Mouse (Mus musculus) MEL-GATA-1-ER (cell line): Measurements from ENCODE around the gene Tmem41b.
A peak's percentile ranks its signal among the peaks of the same experiment; 100 is the strongest.
"Not testable (repeated sequence)": the region's sequence is repeated elsewhere in the genome, so short reads cannot be mapped to it uniquely, and the experiment has no call there.

Experiments
- DNase-seq: peaks from one replicate; pipeline ENCODE4 v3.0.0-alpha.2; 2012; ENCODE audit warnings: low read depth; ENCODE audit errors: extremely low read depth

The Tmem41b gene

DNA sequence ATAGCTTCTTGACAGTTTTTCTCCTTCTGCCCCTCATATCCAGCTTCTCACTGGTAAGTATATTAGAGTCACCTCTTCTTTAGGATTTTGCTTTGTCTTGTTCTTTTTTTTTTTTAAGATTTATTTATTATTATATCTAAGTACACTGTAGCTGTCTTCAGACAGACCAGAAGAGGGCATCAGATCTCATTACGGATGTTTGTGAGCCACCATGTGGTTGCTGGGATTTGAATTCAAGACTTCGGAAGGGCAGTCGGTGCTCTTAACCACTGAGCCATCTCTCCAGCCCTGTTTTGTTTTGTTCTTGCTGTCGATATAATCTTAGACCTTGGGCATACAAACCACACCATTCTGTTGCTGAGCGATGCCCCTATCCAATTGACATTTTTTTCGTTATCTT, at the start of gene Tmem41b:
Tmem41b (minus strand) TSS at position 155 of the 400 bp plus-strand sequence.
- DNase-seq, result not testable (repeated sequence)

DNA sequence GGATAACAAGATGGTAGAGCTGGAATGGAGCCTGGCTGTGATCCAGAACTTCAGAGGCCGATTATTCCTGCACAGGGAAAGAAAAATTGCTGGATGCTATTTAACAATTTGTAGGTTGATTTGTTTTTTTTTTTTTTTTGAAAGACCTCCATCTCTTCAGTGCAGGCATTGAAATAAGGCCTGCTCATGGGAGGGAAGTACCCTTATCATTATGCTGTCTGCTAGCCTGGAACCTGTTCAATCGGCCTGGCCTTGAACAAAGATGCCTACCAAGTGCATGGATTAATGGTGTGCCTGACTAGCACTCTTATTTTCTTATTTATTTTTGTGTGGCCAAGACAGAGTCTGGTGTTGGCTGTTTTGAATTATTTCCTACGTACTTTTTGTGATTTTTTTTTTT, 43.6 kb upstream of the Tmem41b start:
- no peak for DNase-seq

DNA sequence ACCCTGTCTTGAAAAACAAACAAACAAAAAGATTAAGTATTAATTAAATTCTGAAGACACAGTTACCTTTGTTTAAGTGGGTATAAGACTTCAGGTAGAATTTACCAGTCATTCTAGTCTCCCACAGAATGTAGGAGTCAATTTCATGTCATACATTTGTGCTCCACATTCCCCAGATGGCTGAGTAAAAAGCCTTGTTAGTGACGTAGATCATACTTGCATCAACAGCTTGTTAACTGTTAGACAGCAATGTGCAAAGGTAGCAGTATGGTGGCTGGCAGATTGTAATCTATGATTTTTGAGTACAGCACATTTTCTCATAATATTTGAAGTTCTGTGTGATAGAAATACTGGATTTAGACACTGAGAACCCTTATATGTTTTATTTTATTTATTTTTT, 42.1 kb upstream of the Tmem41b start:
- no peak for DNase-seq

DNA sequence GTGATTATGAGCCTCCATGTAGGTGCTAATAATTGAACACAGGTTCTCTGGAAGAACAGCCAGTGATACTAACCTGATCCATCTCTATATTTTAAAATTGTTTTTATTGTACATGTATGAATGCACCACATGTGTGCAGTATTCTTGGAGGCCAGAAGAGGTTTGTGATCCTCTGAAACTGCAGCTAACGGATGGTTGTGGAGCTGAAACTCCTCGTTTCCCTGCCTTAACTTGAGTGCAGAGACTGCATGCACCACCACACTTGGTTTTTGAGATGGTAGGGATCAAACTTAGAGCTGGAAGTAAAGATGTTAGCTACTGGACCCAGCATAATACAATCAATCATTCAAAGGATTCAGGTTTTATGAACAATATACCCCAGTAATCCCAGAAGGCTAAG, 39.9 kb upstream of the Tmem41b start:
- DNase-seq, result no peak

DNA sequence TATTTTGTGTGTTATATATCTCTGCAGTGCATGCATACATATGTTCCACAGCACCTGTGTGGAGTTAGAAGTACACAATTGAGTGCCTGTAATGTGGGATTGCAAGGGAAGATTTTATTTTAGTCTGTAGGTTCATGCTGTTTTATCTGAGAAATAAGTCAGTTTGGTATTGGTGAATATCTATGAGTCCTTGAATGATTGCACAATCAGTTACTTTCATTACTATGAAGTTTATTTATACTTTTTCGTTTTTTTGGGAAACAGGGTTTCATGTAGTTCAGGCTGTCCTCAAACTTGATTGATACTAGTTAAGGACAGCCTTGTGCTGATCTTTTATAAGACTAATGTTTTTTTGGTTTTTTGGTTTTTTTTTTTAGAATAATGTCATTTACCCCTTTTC, 36.8 kb upstream of the Tmem41b start:
- DNase-seq, result no peak

DNA sequence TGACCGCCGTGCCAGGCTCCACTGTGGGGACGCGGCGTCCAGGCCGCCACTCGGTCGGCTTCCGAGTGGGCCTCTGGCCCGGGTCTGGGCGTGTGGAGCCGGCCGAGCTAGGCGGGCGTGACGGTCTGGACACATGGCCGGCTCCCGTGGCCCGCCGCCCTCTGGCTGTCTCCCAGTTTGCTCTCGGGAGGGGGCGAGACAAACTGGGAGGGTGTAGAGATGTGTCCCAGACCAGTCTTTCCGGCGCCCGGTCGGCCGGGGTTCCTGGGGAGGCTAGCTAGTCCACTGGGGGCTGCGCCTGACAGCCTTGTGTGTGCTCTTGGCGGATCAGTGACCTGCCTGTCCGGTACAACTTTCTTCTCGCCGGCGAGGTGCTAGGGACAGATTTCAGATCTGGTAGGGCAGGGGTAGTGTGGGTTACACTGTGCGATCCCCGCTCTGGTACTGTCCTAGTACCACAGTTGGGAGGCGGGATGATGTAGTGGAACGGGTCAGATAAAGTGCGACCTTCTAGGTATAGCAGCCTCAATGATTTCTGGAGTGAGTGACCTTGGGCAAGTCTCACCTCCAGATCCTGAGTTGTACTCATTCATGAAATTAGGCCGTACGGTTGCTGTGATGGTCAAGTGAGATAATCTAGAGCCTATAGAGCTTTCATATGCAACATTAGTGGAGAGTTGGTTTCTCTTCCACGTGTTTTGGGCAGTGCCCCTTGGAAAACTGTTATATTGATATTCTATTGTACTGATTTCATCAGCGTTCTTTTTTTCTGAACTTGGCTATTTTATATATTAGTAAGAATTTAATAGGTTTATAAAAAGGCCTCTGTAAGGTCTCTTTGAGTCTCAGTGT, 32.1 kb upstream of the Tmem41b start:
- peak; percentile 29 for DNase-seq

DNA sequence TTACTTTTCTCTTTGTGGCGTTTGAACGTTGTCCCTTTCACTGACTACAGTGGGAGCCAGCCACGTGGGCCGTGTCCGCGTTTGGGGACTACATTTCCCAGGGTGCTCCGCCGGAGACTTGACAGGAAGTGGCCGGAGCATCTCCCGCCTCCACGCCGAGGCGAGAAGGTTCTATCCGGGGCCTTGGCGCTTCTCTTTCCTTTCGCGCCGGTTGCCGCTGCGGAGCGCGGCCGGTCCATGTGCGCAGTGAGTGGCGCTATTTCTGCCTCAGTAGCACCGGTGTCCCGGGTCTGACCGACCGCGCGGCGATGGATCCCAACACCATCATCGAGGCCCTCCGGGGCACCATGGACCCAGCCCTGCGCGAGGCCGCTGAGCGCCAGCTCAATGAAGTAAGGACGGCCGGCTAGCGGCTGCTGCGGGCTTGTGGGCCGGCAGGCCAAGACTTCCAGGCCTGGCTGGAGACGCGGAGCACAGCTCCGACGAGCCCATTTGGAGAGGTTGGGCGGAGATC, 31.4 kb upstream of the Tmem41b start, which contains the start of gene Ipo7:
Ipo7 (plus strand) TSS at position 158 of the 514 bp plus-strand sequence.
- DNase-seq, result peak; percentile 83

DNA sequence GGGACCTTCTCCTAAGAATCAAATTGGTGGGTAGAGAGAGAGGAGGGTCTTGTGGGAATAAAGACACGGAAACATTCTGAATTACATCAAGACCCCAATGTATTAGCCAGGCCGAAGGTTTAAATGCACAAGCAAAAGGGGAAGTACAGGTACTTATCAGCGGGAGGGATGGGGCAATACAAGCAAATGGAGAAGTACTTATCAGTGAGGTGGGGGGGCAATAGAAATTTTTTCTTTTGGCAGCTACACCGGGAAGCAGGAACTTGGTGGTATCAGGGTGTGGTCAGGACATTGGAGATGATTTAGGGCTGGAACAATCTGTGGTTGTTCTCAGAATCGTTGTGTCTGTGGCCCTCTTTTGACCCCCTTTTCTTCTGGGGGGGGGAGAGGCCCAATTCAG, 27.5 kb upstream of the Tmem41b start:
- DNase-seq, result peak; percentile 54

DNA sequence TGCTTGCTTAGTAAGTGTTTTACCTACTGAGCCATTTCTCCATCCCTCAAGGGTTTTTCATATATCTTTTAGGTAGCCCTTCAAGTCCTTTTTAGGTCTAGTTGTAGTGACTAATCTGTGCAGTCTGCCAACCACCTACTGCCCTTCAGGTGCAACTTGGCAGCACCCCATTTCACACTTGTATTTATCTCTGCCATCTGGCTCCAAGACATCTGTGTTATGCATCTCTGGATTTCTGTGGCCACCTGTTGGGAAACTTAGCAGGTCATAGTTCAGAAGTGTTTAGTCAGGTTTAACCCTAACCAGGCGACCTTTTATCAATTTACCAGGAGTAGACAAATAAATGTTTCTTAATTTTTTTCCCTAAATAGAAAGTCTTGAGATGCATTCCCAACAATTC, 24.7 kb upstream of the Tmem41b start:
- DNase-seq, result no peak

DNA sequence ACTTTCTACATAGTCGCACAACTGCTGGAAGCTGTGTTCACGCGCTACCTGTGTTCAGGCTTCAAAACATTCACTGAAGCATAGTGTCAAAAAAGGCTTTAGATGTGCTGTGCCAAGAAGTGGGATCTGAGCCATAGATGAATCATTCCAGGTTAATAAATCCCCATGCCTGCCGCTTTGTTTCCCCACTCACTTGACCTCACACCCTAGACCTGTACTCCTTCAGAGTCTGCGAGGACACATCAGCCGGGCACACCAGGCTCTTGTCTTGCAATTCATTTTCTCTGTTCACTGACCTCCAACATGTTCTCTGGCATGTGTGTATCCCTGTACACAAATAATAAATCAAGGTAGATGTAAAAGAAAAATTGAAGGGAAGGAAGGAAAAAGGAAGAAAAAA, 22.4 kb upstream of the Tmem41b start:
- no peak for DNase-seq

DNA sequence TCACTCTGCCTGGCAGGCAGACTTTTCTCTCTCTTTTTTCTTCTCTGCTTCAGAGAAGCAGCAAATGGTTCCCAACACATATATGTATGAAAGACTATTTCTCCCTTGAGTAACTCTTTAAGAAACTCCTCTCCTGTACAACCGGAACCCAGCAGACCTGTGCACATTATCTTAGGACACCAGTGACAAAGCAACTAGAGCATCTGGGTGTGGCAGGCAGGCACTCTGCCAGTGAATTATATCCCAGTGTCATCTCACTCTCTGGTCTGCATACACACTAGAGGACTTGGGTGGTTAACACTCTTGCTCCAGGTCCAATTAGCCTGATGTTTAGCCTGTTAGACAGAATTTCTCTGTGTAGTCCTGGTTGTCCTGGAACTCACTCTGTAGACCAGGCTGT, 21.8 kb upstream of the Tmem41b start:
- DNase-seq, result peak; percentile 80

DNA sequence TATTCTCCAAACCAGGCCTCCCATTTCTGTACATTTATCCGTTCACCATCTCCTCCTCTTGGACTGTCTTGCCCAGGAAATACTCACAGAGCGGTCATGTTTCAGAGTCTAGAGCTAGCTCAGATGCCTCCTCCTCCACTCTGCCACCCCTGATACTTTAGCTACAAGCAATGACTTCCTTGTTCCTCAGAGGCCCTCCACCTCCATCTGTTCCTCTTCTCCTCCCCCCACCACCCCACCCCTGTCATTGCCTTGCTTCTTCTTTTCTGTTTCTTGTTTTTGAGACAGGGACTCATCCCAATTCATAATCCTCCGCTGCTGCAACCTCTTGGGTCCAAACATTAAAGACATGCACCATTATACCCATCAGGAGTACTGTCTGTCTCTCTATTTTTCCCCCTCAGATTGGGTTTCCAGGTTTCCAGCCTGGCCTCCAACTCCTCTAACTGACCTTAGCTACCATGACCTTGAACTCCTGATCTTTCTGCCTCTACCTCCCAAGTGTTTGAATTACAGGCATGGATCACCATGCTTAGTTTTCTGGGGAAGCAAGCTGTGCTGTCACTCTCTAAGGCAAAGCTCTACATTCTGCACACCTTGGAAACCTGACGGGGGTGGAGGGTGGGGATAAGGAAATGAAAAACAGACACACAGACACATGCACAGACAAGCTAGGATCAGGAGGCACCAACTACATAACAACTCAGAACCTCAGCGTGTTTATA, 19.9 kb upstream of the Tmem41b start:
- DNase-seq, result peak; percentile 78

DNA sequence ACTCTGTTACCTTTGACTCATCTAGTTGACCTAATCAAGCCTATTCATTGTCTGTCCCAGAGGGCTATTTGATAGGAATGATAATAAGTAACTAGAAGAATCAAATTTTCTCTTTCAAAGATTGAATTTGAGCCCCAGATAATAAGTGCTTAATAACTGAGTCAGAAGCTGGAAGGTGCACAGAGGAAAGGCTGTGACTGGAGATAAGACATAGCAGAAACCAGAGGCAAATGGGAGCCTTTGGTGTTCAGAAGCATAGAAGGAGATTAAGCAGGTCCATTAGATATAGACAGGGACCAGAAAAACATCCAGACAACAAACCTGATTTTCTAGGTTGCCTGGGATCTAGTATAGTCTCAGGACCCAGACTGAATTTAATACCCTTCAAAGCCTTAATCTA, 19.2 kb upstream of the Tmem41b start:
- peak; percentile 64 for DNase-seq

DNA sequence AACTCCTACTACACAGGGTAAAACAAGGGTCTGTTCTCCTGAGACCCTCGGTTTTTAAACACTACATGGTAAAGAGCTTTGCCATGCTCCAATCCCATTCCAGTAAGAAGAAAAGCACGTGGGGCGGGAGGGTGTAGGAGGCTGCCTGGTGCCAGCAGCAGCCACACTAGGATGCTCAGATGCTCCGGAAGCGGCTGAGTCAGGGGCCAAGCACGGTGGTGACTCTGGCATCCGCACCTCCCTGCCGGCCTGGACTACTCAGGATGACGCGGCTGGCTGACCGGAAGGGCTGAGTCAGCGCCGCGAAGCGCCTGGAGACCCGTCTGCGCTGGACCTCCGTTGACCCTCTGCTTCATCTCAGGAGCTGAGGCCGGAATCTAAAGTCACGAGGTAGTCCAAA, 16.2 kb upstream of the Tmem41b start:
- DNase-seq, result no peak

DNA sequence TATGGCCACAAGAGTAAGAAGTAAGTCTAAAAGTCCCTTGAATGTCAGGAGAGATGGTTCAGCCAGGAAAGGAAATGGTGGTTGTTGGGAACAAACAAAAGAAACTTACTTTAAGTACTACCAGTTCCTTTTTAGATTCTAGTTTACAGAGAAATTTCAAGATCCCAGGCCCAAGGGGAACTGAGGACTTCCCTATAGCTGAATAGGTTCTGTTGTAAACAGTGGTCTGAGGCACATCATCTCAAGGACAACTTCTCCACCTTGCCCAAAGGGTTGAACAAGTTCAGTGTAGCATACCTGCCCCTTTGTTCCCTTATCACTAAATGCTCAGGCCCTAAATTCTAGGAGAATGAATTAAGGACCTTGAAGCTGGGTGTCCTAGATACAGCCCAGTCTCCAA, 15.4 kb upstream of the Tmem41b start:
- no peak for DNase-seq

DNA sequence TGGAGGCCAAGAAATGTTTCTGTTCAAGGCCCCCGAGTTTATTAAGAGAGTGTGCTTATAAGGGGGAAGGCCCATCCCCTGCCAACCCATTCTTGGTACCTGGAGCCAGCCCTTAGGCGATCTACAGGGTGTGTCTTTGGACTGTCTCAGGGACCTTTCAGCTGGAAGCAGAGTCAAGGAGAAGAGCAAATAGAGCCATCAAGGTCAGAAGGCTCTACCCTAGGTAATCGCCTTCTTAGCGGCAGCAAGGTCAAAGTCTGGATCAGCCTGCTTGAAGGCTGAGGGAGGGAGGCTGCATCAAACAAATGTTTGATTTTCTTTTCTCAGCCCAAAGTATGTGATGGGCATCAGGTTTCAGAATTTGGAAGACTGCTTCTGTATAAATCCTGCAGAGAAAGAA, 11.7 kb upstream of the Tmem41b start:
- no peak for DNase-seq

DNA sequence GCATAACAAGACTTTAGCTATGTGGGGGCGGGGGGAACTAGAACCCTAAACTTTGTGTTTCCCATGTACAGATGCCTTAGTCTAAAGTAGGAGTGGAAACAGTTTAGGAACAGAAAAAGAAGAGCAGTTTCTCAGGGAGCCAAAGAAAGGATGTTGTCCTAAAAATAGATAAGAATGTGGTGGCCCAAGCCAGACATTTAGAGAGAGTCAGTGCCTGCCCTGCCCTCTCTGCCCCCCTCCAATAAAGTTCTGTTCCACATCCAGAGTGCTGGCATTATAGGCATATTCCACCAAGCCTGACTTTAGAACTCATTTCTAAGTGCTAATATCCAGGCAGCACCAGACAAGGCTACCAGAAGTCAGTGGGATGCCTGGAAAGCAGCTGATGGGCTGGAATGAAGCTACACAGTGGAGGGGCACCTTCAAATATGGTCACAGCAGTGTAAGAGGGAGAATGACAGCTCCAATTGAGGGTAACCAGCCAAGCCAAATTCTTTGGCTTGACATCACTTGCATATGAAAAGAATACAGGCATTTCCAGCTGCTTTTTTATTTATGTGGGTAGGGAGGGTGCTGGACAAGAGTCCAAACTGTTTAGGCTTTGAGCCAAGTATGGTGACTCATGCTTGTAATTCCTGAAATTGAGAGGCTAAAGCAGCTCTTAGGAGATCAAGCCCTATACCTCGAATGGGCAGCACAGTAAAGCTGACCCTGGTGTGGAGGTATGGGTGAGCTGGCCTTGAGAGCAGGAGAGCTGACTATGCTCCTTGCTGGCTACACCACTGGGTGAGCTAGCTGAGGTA, 6.6 kb upstream of the Tmem41b start:
- no peak for DNase-seq

DNA sequence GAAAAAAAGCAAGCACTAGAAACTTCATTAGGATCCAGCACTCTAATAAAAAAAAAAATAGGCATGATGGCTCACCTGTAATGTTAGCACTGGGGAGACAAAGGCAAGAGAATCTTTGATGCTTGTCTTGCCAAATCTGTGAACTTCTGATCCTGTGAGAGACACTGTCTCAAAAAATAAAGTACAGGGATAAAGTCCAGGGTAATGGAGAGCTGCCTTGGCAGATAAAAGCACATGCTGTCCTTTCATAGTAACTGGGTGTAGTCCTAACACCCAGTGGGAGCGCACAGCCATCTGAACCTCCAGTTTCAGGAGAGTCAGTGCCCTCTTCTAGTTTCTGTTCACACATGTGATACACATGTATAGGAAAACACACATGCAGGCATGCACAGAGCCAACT, 4.6 kb upstream of the Tmem41b start:
- no peak for DNase-seq

DNA sequence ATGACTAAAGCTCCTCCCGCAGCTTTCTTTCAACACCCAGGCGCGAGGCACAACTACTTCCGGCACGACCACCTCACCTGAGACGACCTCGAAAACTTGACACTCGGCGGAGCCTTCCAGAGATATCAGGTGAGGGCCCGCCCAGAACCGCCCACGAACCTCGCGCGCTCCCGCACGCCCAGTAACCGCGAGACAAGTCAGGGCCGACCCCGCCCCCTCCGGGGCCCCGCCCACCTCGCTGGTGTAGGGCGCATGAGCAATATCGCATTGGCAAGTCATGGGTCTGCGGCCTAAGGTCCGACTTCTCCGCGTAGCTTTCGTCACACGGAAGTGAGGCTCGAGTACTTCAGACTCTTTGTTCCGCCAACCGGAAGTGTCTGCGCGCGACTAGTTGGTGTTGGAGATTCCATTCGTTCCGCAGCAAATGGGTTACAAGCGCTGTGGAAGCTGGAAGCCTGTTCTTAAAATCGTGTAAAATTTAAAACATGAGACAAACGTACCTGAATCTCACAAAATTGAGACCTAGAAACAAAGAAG, 528 bp downstream of the Tmem41b start:
- peak; percentile 99 for DNase-seq

DNA sequence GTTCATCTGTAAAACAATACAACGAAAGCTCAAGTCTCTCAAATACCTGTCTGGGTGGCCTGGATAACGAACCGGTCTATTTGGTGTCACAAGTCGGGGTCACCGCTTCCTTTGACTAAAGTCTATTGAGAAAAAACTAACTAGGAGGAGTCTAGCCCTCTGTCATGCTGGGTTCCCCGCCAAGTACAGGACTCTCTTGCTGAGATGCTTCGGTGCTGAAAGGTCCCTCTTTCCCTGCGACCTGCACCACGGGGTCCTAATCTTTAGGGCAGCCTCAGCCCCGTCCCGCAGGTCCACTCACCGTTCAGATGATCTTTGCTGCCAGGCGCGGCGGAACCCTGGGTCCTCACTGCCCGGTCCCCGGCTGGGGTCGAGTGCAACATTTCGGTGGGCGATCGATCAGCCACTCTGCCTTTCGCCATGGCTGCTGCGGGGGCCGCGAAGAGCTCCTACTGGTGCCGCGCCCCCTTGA, 1.0 kb downstream of the Tmem41b start:
- DNase-seq, result no peak

DNA sequence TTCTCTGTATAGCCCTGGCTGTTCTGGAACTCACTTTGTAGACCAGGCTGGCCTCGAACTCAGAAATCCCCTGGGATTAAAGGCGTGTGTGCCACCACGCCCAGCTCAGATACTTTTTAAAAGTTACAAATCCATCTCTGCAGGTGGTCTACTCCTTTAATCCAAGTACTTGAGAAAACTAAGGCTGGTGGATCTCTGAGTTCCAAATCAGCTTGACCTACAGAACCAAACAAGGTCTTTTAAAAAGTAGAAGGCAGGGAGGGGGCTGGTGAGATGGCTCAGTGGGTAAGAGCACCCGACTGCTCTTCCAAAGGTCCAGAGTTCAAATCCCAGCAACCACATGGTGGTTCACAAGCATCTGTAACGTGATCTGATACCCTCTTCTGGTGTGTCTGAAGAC, 2.1 kb downstream of the Tmem41b start:
- not testable (repeated sequence) for DNase-seq
